Mouse (Mus musculus) lung, adult 18-20 months (tissue): ENCODE results near the gene Cluh.

Experiments used
- DNase-seq, 2 experiments: peaks; one replicate each; pipeline ENCODE4 v3.0.0; 2022; ENCODE audit warnings: mixed read lengths in 2 of 2

The Cluh gene

DNA sequence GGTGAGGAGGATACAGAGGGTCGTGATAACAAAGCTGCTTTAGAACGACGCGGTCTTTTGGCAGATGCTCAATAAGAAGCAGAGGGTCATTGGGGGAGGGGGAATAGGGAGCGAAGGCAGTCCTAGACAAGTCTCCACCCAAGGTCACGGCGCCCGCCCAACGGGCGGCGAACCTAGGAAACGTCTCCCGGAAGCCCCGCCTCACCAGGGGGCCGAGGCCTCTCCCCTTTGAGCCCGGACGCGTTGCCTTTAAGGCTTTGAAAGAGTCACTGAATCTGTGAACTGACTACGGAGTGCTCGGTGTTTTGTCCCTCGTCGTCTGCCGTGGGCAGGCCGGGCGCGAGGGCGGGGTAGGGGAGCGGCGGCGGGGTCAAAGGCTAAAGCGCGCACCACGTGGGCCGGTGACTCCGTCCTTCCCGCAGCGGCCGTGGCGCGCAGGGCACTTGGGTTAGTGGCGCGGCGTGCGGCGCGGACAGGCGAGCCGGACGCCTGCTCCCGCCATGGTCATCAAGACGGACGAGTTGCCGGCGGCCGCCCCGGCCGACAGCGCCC lies at the start of gene Cluh:
Gene Cluh (plus strand): TSS at position 401 of the 552 bp plus-strand sequence.
- DNase-seq = peak; percentile 99

DNA sequence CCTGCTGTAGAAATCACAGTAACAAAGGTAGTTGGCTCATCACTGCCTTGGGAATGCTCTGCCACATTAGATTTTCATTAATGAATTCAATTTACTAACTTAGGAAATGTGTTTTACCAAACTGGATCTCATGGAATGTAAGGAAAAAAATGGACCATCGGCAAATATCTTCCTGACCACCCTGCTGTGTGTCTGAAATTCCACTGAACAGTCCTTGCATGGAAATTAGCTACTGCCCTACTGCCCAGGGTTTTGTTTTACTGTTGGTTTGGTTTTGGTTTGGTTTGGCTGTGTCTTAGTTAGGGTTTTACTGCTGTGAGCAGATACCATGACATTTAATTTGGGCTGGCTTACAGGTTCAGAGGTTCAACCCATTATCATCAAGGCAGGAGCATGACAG lies 47.0 kb upstream of the Cluh start:
- DNase-seq = no peak

DNA sequence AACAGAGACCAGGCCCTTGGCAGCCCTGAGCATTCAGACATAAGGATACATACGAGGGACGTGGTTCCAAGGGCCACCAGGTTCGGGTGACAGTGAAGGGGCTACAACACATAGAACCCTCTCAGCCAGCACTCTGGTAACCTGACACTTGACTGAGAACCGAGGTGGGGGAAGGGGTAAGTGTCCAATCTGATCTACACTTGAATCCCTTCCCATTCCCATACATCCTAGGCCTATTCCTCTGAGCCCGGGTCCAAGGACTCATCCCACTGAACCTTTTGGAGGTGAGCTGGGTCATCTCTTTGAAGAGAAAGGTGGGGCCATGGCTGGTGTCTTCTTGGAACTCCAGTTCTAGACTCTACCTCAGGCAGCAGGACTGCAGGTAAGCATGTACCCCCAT lies 39.2 kb upstream of the Cluh start:
- no peak for DNase-seq

GRCm38 (mm10) chr11:74610545-74611176 lies 38.6 kb upstream of the Cluh start, which contains the start of gene Rap1gap2:
Gene Rap1gap2 (minus strand): TSS chr11:74610915.
- DNase-seq = no peak

DNA sequence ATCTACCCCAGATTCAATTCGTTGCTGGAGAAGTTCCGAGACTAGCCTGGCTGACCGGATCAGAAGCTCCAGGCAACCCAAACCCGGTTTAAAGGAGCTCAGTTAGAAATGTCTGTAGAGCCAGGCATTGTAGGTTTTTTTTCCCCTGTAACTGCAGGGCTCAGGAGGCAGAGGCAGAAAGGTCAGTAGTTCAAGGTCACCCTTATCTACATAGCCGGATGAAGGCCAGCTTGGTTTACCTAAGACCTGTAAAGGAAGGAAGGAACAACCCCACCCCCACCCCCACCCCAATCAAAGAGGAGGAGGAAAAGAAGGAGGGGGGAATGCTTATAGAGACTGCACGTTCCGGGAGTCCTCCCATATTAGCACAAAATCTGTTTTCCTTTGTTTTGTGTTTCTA lies 37.9 kb upstream of the Cluh start:
- DNase-seq = no peak

DNA sequence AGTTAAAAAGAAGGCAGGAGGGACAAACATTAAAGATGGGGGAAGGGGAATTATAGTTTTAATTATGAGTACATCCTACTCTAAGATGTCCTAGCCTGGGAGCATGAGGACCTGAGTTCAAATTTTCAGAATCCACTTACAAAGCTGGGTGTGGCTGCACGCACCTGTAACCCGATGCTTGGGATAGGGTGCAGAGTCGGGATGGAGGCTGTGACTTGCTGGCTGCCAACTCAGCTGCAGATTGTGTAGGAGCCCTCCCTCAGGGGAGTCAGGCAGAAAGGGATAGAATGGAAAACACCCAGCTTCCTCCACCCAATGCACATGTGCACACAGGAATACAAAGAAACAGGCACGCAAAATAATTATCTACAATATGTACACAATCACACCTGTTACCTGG lies 35.9 kb upstream of the Cluh start:
- DNase-seq = no peak

DNA sequence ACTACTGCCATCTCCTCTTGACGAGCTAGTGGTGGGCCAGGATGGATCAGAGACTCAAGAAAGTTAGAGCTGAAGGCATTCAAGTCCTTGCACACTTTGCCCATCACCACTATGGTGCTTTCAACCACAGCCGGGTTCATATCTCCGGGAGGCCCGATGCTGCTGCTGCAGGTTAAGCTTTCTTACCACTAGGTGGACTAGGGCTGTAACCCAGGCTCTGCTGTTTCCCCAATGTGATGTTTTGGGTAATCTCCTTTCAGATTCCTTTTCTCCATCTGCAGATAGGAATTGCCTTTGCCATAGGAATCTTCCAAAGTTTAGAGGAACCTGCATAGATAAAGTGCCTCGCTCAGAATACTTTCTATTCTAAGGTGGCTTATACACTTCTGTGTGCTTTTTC lies 33.7 kb upstream of the Cluh start:
- DNase-seq = no peak

DNA sequence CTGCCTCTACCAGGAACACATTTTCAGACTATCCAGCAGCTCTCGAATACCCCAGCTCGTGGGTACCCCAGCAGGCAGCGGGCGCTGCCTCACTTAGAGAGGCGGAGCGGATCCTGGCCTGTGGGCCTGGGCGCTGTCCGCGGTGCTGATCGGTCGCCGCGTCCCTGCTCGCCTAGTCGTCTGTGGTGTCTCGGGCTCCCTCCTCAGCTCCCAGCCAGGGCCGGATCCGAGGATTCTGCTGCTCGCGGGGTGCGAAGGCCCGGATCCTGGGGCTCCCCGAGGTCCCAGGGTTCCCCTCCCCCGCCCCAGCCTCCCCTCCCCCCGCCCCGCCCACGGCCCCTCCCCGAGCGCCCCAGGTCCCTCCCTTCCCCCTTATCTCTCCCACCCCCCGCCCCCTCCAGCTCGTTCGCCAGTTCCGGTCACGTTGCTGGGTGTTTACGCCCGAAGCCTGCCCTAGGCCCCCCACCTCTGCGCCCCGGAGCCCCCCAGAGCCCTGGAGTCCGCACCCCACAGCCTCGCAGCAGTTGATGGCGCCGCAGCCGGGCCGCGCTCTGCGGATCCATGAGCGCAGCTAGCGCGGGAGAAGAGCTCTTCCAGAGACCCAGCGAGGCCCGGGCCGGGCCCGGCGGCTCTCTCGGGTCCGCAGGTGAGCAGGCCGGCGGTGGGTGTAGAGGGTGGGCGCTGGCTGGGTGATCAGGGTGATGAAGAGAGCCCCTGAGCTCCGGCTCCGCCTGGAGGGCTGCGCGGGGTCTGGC lies 29.9 kb upstream of the Cluh start, which contains the start of gene Ccdc92b:
Gene Ccdc92b (plus strand): TSS at position 405 of the 755 bp plus-strand sequence.
- DNase-seq = peak; percentile 50 to 62

- DNase-seq = no peak
These were observed 29.4 kb upstream of the Cluh start for GRCm38 (mm10) chr11:74619956-74620300.

DNA sequence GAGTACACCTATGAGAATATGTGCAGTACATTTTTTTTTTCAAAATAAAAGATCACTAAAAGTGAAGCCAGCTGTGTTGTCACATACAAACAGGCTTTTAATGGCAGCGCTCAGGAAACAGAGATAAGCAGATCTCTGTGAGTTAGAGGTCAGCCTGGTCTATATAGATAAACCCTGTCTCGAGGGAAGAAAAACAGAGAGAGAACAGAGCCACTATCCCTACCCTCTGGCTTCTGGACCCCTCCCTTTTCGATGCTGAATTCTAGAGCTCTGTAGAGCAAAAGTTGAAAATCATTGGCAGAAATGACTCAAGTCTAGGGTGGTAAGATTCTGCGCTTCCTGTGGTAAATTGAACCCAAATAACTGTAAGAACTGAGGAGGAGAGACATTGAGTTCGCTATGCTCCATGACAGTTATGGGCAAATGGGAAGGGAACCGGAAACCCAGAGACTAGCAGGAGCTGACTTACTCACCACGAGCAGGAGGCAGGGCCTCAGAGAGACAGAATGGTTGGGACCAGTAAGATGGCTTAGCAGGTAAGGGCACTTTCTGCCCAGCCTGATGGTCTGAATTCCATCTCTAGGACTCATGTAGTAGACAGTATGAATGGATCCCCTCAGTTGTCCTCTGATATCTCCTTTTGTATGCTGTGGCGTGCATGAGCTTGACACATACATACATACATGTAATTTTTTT lies 27.2 kb upstream of the Cluh start:
- no peak for DNase-seq

- DNase-seq = no peak
These were observed 25.6 kb upstream of the Cluh start for GRCm38 (mm10) chr11:74623693-74624092.

GRCm38 (mm10) chr11:74625333-74625732 lies 24.0 kb upstream of the Cluh start:
- no peak for DNase-seq

GRCm38 (mm10) chr11:74627481-74627880 lies 21.8 kb upstream of the Cluh start:
- no peak for DNase-seq

- no peak for DNase-seq
These were observed 17.2 kb upstream of the Cluh start for GRCm38 (mm10) chr11:74631880-74632789.

DNA sequence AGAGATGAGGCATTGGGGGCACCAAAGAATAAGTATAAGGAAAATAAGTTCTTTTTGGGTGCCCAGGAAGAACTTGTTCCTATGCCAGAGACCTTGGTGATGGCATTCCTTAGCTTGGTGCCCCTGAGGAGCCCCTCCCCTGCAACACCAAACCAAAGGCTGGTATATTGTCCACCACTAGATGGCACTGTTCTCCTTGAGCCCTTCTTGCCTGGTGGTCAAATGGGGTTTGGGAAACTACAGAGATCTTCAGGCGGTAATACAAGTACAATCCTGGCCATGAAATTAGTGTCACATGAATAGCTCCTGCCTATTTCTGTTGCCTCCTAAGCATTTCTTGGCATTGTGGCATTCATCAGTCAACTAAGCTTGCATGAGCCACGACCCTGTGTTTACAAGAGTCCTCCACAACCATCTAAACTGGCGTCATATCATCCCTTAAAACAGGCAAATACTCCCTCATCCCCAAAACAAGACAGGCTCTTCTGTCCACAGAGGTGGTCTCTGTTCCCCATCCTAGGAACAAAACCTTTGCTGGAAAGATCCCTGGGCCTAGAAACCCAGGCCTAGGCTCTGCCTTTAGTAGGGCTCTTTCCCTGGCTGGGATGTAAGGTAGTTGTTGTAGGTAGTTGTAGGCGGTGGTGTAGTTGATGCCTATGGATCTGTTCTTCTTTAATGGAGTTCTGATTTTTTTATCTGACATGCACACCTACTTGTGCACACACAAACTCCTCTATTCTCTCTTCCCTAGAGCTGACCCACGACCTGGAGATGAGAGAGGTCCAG lies 14.6 kb upstream of the Cluh start:
- peak; percentile 51 to 75 for DNase-seq

GRCm38 (mm10) chr11:74637486-74637885 lies 11.8 kb upstream of the Cluh start:
- no peak for DNase-seq

DNA sequence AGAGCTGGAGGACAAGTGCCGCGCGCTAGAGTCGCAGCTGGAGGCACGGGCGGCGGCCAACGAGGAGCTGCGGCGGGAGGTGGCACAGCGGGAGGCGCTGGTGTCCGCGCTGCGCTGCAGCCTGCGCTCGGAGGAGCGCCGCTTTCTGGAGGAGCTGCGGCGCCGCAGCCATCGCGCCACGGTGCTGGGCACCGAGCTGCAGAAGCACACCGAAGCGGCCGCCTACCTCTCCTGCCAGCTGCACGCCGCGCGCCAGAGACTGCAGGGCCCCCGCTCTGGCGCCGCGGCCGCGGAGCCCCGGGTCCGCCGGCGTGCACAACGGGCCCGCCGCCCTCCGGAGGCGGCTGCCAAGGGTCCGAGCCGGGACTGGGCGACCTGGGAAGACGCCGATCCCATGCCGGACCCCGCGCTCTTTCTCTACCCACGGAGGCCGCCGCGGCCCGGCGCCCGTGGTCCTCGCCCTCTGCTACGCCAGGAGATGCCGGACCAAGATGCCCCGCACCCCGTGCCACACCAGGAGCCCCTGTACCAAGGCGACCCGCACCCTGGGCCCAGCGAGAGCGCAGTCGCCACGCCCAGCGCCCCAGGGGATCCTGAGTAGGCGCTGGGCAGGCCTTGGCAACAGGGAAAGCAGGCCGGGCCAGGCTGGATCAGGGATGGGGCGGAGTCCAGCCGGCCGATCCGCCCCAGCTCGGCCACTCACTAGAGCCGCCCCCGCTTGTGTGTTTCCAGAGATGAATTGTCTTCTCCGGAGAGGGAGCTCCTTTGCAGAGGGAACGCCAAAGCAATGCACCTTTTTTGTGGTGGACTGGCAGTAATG lies 11.1 kb upstream of the Cluh start:
- DNase-seq = peak; percentile 84 to 86

- peak; percentile 53 to 76 for DNase-seq
These were observed 10.4 kb upstream of the Cluh start for GRCm38 (mm10) chr11:74638791-74639411.

GRCm38 (mm10) chr11:74639628-74640027 lies 9.7 kb upstream of the Cluh start:
- DNase-seq = peak in 1 of 2 experiments; percentile 25

- peak in 1 of 2 experiments; percentile 15 for DNase-seq
These were observed 1.3 kb upstream of the Cluh start for GRCm38 (mm10) chr11:74647966-74648365.
